Mouse (Mus musculus) cerebellum, adult 11-12 months (tissue): Measurements from ENCODE around the gene Fstl1.
A peak's percentile ranks its signal among the peaks of the same experiment; 100 is the strongest.

Source experiments
- DNase-seq: peaks from one replicate; pipeline ENCODE4 v3.0.0; 2022

Fstl1 gene

DNA sequence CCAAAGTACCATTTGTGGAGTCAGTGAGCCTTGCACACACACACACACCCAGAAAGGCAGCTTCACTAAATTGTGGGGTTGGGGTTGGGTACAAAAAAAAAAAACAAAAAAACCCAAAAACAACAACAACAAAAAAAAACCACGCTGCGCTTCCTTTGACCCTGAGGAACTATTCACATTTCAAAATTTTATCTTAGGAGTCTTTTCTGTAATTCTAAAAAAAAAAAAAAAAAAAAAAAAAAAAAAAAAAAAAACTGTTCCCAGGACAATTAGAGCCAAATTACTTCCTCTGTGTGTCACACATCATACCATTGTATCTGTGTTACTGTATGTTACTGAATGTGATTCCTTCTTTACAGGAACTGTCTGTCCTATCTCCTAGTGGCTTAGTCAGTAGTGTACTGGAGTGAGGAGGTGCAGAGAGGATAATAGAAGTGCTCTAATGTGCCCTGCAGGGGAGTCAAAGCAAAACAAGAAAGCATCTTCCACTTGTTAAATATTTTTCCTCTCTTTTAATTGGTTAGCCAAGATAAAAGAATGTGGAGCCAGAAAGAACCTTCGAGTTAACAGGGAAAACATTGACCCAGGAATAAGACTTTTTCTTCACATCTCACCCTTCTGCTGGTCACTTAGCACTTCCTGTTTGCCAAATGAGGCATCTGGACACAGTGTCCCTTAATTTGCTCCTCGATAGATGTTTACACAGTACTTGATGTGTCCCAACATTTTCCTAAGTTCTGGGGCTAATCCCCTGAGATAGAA lies 93.0 kb downstream of the Fstl1 start:
- no peak for DNase-seq

DNA sequence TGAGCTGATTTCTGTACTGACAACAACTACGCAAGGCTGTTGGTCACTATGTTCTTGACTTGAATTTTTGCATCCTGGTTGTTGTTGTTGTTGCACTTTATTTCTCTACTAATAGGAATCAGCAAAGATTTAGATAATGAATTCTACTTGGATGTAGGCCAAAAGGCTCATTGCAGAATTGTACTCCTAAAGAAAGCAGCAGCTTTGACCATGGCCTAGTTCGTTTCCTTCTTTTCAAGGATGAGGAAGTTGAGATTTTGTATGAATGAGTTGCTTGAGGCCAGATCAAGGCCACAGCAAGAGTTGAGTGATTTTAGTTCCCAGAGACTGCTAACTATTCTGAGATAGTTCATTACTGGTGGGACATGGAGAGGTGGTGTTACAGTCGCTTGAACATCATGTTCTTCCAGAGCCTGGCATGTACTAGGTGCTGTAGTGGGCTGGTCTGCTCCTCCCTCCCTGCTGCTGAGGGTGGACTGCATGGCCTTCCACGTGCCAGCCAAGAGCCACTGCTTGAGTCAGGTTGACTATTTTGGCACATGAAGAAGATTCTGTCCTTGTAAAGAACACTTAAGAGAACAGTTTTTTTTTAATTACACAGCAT lies 94.5 kb downstream of the Fstl1 start:
- DNase-seq = peak; percentile 18

DNA sequence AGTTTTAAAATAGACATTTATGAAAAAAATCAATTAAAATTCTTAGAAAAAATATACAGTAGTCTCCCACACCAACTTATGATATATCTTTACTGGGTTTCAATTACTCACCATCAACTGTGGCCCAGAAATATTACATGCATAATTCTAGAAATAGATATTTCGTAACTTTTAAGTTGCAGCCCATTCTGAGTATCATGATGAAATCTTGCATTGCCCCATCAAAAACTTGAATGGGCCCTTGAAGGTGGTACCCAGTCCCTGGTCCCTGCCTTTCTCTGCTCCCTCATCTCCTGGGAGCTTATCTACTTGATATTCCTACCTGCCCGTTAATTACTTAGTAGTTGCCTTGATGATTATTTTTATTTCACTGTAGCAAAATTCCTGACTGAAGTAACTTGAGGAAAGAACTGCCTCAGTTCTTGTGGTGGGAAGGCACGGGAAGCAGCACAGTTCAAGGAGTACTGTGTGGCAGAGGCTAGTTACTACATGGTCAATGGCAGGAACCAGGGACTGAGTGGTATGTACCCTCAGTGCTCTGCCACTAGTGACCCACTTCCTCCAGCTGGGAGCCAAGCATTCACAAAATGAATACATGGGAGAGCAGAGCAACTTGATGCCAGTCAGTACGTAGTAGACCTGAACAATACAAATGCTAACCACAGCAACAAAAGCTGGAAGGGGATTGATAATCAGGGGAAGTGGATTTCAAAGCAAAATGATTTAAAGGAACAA lies 98.0 kb downstream of the Fstl1 start:
- no peak for DNase-seq

DNA sequence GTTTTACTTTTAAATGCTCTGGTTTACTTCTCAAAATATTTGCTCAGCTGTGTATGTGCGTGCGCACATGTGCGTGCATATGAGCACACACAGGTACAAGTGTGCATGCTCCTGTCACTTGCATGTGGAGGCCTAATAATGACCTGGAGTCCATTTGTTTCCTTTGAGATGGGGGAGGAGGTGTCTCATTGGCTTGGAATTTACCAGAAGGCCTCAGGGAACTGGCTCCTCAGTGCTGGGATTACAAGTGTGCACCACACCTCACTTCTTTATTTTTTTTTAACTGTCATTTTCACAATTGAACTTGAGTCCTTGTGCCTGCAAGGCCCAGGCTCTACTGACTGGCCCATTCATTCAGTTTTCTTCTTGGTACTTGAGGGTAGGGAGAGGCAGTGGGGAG lies 100.7 kb downstream of the Fstl1 start:
- DNase-seq = no peak

DNA sequence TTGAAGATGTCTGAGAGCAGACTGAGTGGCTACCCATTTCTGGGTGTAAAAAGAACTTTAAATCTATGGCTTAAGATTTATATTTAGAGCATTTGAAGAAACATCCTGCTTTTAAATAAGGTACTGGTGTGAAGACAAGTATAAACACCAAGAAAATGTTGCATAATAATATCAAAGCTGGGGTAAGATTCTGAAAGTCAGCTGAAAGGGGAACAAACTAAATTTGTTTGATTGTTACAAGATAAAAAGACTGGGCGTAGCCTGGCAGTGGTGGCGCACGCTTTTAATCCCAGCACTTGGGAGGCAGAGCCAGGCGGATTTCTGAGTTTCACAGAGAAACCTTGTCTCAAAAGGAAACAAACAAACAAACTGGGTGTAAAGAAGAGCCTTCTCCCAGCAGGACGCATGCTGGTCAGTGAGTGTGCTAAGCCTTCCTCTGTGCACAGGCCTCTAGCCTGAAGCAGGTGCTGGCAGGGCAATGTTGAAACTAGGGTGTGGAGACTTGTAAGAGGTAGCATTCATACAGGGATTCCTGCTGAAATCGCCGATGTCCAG lies 102.4 kb downstream of the Fstl1 start:
- DNase-seq = no peak

DNA sequence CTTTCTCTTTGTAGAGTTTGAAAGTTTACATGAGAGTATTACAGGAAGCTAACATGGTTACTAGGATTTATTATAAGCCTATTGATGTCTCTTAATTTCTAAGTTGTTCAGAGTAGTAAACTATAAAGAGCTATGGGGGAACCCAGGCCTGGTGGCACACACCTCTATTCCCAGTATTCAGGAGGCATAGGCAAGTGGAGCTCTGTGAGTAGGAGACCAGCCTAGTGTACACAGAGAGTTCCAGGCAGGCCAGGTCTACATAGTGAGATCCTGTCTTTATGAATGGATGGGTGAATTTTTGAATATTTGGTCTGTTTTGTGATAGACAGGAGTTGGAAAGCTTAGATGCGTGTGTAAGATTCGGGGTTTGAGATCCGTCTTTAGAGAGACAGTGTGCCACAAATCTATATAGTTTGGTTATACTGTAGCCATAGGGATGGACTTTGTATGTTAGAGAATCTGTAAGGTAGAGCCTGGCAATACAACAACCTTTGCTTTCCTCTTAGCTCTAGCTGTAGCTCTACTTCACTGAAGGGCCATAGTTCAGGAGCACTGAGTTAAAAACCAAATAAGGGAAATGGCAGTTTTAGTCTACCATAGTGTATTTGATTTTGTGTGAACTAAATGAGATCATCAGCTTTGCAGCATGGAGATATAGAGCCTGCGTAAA lies 103.2 kb downstream of the Fstl1 start:
- no peak for DNase-seq

DNA sequence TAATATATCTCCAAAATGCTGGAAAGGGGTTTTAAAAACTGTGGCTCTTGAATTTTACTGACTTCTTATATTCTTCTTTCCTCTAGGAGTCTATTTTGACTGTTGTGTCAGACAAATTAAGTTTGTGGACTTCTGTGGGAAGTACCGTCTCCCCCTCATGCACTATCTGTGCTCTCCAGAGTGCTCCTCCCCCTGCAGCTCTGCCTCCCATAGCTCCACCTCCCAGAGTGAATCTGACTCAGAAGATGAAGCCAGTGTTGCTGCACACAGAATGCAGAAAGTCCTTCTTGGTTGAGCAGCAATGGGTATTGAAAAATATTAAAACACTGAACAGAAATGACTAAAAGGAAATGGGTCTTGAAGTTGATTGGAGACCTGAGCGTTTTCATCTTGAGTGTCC lies 104.5 kb downstream of the Fstl1 start:
- DNase-seq = no peak
